Mouse (Mus musculus): ENCODE data around the gene Polr3e.
"Not testable (repeated sequence)": the region's sequence is repeated elsewhere in the genome, so short reads cannot be mapped to it uniquely, and the experiment has no call there.

The Polr3e gene

GRCm38 (mm10) chr7:120910172-120910571 lies 7.4 kb upstream of the Polr3e start:
- in situ Hi-C loops (cut with MboI, MseI), result loop anchor here (5.0 to 10.0 kb wide), 2 partner anchors 73 to 235 kb away; partner anchors contain the start of genes Mosmo and Pdzd9

GRCm38 (mm10) chr7:120911268-120911667 lies 6.3 kb upstream of the Polr3e start:
- in situ Hi-C loops (cut with MboI, MseI), result loop anchor here (5.0 to 10.0 kb wide), 2 partner anchors 74 to 236 kb away; partner anchors contain the start of genes Mosmo and Pdzd9

- in situ Hi-C loops (cut with MboI, MseI), result loop anchor here (5.0 to 10.0 kb wide), 2 partner anchors 76 to 239 kb away; partner anchors contain the start of genes Mosmo and Pdzd9
Observed at GRCm38 (mm10) chr7:120913332-120913731, 4.2 kb upstream of the Polr3e start.

GRCm38 (mm10) chr7:120916262-120916875 lies 1.2 kb upstream of the Polr3e start:
- in situ Hi-C loops (cut with MboI, MseI), result loop anchor here (10.0 kb wide), 1 partner anchor 242 kb away; the partner anchor contains the start of genes Mosmo and Pdzd9

- in situ Hi-C loops (cut with MboI, MseI), result loop anchor here (10.0 kb wide), 1 partner anchor 242 kb away; the partner anchor contains the start of genes Mosmo and Pdzd9
Observed at GRCm38 (mm10) chr7:120917279-120917591, 309 bp upstream of the Polr3e start.

- in situ Hi-C loops (cut with MboI, MseI), result loop anchor here (10.0 kb wide), 1 partner anchor 244 kb away; the partner anchor contains the start of genes Mosmo and Pdzd9
Observed at GRCm38 (mm10) chr7:120918526-120918962, 1.0 kb downstream of the Polr3e start.

- in situ Hi-C loops (cut with MboI, MseI), result loop anchor here (5.0 kb wide), 1 partner anchor 184 kb away; no protein-coding TSS in a partner anchor
Observed at GRCm38 (mm10) chr7:120933110-120933509, 15.6 kb downstream of the Polr3e start.

- in situ Hi-C loops (cut with MboI, MseI), result loop anchor here (5.0 kb wide), 1 partner anchor 184 kb away; no protein-coding TSS in a partner anchor
Observed at GRCm38 (mm10) chr7:120933680-120934195, 16.2 kb downstream of the Polr3e start.

- in situ Hi-C loops (cut with MboI, MseI), result loop anchor here (5.0 kb wide), 1 partner anchor 183 kb away; no protein-coding TSS in a partner anchor
Observed at GRCm38 (mm10) chr7:120934716-120935115, 17.2 kb downstream of the Polr3e start.

GRCm38 (mm10) chr7:120936522-120936921 lies 19.0 kb downstream of the Polr3e start:
- in situ Hi-C loops (cut with MboI, MseI), result no loop called here

GRCm38 (mm10) chr7:120938206-120938605 lies 20.7 kb downstream of the Polr3e start:
- in situ Hi-C loops (cut with MboI, MseI), result no loop called here

GRCm38 (mm10) chr7:120940343-120940742 lies 22.8 kb downstream of the Polr3e start:
- in situ Hi-C loops (cut with MboI, MseI), result no loop called here

GRCm38 (mm10) chr7:120941214-120941613 lies 23.7 kb downstream of the Polr3e start:
- in situ Hi-C loops (cut with MboI, MseI), result no loop called here

- in situ Hi-C loops (cut with MboI, MseI), result no loop called here
Observed at GRCm38 (mm10) chr7:120942506-120942905, 25.0 kb downstream of the Polr3e start.

- in situ Hi-C loops (cut with MboI, MseI), result no loop called here
Observed at GRCm38 (mm10) chr7:120943936-120944509, 26.5 kb downstream of the Polr3e start.

GRCm38 (mm10) chr7:120953591-120953990 lies 36.0 kb downstream of the Polr3e start:
- in situ Hi-C loops (cut with MboI, MseI), result not testable (repeated sequence)

GRCm38 (mm10) chr7:120960116-120960515 lies 42.6 kb downstream of the Polr3e start:
- in situ Hi-C loops (cut with MboI, MseI), result no loop called here

GRCm38 (mm10) chr7:120960601-120961000 lies 43.1 kb downstream of the Polr3e start:
- in situ Hi-C loops (cut with MboI, MseI), result no loop called here

GRCm38 (mm10) chr7:120961893-120962292 lies 44.3 kb downstream of the Polr3e start:
- in situ Hi-C loops (cut with MboI, MseI), result no loop called here

- in situ Hi-C loops (cut with MboI, MseI), result no loop called here
Observed at GRCm38 (mm10) chr7:120963126-120963525, 45.6 kb downstream of the Polr3e start.

GRCm38 (mm10) chr7:120969221-120969620 lies 51.7 kb downstream of the Polr3e start:
- in situ Hi-C loops (cut with MboI, MseI), result no loop called here

GRCm38 (mm10) chr7:120970112-120970511 lies 52.6 kb downstream of the Polr3e start:
- in situ Hi-C loops (cut with MboI, MseI), result no loop called here

All from T-helper 1 cell (primary cell).